Mouse (Mus musculus) urinary bladder, postnatal 10 days (tissue): ENCODE measurements around the gene Slc6a2.

Experiments
- DNase-seq: peaks from one replicate; pipeline ENCODE4 v3.0.0; 2022; ENCODE audit warnings: low spot score

Slc6a2 gene

DNA sequence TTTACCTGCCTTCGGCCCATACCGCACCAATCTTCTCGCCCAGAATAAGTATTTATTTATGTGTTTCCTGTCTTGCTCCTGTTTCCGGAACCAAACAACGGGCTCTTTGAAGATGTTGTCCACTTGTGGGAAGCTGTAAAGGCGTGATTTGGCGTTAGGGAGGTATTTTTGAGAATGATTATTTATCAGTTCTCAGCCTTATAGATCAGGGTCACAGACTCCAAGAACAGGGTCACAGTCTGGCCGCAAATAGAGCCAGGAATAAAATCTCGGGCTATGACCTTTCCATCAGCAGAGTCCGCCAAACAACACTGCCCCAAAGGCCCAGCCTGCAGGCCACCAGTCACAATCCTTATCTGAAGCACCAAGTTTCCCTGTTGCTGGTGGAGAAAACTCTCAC is at the start of gene Slc6a2:
Gene Slc6a2 (plus strand): TSS at position 301 of the 400 bp plus-strand sequence.
- DNase-seq, result no peak

DNA sequence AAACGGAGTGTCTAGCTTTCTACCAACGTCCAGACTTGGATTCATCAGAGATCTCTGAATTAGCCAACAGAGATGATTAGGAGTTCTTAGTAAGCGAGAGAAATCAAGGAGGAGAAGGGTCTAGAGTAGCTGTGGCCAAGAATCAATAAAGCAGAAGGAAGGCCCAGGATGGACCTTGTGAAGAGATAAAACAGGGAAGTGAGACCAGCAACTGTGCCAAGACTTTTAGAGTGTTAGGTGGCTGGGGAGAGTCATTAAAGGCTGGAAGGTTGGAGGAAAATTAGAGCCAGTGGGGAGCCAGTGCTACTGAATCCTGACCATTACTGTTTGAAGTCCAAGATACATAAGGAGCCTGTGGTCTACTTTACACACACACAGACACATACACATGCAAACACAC is 48.4 kb upstream of the Slc6a2 start:
- DNase-seq, result no peak

DNA sequence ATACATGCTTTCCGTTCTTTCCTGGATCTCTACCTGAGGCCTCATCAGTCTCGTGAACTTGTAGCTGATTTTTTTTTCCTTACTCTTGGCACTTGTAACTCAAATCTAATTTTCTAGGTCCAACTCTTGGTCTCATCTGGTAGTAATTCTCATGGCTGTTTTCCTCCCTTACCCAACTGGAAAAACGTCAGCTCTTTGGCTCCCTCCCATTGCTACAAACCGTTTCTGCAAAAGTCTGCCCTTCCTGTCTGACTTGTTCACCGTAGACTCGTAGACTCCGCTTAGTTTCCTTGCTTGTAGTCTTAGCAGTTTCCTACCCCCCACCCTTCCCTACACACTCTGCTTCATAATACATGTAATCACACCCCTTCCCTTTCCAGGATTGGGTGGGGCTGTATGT is 46.5 kb upstream of the Slc6a2 start:
- no peak for DNase-seq

DNA sequence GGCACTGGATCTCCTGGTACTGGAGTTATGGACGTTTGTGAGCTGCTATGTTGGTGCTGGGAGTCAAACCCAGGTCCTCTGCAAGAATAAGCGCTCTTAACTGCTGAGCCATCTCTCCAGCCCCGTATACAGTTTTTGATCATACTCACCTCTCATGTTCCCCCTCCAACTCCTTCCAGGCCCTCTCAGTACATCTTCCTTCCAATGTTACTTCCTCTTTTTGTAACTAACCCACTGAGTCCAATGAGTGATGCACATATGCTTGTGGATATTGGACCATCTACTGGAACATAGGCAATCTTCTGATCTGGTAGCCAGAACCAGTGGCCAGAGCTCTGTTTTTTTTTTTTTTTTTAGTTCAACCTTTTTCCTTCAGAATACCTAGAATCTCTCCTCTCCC is 43.8 kb upstream of the Slc6a2 start:
- DNase-seq, result no peak

DNA sequence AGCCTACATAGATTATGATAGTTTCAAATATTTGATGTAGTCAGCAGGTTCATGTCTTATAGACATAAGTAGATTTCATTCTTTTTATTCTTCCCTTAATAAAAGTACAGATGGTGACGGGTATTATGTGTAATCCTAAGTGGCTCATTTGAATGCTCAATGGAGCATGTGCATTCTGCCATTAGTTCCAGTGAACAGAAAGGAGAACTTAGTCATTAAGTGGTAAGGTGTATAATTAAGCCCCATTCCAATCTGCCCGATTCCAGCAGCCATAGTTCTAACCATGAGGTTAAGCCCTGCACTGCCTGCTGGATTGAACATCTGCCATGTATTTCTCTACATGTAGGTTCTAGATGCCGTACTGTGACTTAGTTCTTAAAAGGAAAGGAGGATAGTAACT is 38.1 kb upstream of the Slc6a2 start:
- no peak for DNase-seq

DNA sequence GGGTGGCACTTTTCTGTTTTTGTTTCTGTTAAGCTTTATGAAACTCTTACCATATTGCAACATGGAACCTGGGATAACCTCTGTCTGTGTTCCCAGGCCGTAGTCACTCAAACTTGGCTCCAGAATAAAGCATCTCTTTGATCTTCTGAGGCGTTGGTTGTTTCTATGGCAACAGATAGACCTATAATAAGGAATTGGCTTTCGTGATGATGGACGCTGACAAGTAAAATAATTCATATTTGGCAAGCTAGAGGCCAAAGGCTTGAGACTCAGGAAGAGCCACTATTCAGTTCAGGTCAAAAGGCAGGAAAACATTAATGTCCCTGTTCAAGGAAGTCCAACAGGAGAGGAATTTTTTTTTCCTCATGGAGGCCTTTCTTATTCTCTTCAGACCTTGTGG is 30.9 kb upstream of the Slc6a2 start:
- no peak for DNase-seq

DNA sequence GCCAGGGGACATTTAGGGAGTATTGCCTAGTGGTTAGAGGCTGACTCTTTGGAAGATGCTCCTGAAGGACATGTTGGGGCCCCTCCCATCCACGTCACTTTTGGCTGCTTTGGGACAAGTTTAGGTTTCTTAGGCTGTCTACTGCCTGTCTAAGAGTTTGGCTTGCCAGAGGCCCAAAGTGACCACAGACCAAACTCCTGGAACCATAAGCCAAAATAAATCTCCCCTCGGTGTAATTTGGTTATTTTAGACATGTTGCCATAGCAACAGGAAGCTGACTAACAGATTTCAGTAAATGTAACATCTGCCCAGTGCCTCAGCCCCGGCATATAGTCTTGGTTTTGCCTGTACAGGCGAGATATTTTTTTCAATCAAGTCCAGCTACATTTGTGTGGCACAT is 21.8 kb upstream of the Slc6a2 start:
- no peak for DNase-seq

DNA sequence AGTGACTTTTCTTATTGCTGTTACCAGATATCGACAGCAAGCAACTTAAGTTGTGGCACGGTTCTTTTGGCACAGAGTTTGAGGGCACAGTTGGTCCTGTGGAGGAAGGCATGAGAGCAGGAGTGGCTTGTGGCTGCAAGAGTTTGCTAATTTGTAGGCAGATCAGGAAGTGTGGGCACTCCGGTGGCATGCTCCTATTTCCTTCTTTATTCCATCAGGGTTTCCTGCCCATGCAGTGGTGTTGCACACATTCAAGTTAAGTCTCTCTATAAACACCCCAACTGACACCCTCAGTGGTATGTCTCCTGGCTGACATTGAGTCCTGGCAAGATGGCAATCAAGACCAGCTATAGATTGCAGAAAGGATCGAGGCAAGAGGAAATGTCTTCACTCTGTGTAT is 10.8 kb upstream of the Slc6a2 start:
- DNase-seq, result no peak

DNA sequence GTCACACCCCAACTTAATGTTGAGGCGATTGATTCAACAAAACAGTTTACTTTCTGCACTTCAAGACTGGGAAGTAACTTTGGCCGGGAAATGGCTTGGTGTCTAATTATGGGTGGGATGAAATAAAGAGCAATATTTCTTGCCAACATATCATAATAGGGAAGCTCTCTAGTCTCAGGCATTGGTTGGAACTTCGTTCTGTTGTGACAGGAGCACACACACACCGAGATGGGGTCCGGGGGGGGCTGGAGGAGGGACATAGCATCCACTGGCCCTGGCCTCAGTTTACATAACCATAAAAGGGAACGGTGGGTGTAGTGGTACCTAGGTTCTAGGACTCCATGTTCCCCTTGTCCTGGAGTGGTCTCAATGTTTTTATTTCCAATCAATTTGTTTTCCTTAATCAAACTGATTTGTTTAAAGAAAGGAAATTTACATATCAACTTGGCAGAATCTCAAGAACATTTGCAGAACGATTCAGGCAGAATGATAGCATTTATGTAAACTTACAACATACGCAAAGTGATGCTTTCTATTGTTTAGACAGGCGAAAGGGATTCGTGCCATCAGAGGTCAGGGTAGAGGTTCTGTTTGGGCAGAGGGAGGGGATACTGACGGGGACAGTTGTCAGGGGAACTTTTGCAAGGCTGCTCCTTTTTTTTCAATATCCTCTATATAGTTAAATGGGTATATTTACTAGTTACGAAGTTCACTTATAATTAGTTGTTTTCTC is 9.1 kb upstream of the Slc6a2 start:
- no peak for DNase-seq

DNA sequence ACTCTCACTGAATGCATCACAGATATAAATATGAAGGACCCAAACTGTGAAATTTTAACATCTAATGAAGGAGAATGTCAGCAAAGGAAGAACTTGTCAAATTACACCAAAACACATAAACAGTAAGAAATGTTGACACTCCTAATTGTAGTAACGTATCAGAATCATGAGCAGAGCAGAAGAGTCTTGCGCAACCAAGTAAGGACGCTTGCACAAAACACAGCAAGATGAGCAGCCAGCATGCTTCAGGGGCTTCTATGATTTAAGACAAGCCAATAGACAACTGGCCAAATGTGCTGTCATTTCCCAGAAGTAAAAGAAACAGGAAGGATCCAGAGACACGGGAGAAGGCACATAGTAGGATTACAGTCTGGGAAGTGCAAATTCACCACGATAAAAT is 5.8 kb upstream of the Slc6a2 start:
- no peak for DNase-seq

DNA sequence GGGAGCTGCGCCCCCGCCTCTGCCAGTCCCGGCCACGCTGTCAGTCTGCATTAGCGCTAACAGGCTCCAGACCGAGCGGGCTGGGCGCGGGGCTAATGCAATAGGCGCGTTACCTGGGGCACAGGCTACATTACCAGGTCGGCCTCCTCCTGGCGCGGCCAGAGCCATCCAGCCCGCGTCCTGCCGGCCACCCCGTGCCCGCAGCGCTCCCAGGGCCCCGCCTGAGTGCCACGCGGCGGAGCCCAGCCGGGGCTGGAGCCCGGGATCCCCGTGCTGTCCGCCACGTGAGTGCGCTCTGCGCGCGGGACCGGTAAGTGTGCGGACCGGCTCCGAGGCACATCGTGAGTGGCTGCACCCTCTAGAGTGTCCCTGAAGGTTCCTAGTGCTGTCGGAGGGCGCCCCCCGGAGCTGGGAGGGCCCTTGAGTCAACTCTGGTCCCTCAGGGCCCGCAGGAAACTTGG is 602 bp downstream of the Slc6a2 start:
- no peak for DNase-seq

DNA sequence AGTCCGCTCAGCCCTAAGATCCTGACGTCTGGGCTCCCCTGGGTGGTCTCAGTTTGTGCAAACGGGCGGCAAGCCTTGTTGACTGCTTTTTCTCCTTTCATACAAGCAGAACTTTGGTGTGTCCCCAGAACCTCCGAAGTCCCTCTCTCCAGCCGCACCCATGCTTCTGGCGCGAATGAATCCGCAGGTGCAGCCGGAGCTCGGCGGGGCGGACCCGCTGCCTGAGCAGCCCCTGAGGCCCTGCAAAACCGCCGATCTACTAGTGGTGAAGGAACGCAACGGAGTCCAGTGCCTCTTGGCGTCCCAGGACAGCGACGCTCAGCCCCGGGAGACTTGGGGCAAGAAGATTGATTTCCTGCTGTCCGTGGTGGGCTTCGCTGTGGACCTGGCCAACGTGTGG is 1.2 kb downstream of the Slc6a2 start:
- DNase-seq, result no peak

DNA sequence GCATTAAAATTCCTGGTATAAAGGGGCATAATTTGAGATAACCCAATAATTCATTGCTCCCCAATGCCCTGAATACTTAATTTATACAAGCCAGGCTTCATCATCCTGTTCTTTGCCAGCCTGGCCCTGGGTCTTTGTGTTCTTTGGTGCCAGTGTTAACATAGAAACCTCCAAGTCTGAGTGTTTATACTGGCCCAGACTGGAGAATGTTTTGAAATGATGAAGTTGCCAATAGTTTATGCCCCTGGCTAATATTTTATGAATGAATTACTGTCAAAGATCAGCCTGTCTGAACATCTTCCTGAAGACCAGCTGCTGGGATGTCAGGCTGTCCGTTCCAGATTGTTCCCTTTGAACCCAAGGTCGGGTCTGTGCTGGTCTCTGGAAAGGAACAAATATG is 4.7 kb downstream of the Slc6a2 start:
- no peak for DNase-seq

DNA sequence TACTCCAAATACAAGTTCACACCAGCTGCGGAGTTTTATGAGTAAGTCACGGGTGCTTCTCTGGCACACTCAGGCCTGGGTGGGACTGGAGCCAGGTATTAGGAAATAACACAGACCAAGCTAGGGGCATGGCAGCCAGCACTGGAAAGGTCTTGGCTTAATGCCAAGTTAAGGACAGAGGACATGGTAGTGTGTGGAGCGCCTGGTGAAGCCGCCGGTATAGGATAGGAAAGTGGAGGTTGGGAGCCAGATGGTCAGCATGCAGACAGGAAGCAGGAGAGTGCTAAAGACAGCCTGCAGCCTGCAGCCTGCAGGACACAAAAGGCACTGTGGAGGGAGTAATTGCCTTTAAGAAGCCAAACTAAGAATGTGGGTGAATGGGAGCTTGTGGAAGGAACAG is 13.1 kb downstream of the Slc6a2 start:
- no peak for DNase-seq

DNA sequence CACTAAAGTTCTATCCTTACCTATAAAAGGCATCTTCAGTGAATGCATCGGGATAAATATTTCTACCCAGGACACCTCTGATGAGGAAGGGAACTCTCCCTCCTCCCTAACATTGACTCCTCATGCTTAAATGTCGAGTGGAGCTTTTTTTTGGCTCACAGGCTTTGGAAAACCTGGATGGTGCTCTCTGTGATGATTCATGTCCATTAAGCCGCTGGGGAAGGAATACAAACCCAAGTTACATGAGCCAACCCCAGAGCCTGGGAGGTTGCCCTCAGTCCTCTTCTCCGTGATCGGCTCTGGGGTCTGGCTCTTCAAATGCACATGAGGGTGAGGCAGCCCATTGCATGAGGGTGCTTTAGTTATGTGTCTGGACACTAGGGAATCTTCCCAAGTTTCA is 16.8 kb downstream of the Slc6a2 start:
- DNase-seq, result no peak

DNA sequence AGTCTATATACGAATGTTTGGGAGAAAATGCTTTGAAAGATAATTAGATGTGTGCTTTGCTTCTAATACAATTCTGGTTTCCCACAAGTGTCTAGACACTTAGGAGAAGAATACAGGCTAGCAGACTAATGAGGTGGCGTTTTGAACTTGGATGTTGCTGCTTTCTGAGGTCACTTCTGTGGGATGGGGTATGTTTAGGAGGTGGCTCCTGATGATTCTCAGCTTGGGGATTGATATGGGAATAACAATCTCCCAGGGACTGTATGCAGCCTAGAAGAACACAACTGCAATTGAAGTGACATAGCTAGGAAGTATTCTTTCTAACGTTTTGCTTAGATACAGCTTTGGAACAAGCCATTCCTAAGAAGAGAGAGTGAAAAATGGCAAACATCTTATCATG is 22.6 kb downstream of the Slc6a2 start:
- no peak for DNase-seq

DNA sequence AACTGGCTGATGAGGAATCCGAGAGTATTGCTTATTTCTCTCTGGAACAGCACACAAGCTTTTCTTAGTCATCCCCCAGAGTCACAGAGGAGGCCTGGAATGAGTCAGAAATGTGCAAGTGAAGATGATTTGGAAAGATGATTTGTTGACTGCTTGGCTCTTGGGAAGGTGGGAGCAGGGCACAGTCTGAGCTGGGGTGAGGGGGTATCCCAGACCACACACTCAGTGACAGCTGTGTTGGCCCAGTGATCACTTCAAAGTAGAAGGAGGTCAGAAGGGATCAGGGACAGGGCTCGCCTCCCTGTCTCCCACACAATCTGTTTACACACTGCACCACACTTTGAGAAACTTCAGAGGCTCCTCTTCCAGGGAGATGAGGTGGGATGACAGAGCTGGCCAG is 24.5 kb downstream of the Slc6a2 start:
- DNase-seq, result no peak

DNA sequence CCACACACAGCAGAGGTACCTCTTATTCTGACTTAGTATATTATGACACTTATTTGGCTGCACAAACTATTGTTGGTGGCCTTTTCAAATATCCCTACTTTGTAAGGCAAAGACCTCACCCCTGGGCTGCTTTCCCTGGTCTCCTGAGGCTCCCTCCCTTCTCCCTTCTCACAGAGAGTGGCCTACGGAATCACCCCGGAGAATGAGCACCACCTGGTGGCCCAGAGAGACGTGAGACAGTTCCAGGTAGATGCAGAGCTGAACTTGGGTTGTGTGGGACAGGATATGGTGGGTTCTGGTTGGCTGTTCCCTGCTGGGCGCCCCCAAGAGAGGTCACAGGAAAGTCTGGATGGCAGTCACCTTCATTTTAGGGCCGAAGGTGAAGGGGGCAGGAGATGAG is 37.0 kb downstream of the Slc6a2 start:
- no peak for DNase-seq

DNA sequence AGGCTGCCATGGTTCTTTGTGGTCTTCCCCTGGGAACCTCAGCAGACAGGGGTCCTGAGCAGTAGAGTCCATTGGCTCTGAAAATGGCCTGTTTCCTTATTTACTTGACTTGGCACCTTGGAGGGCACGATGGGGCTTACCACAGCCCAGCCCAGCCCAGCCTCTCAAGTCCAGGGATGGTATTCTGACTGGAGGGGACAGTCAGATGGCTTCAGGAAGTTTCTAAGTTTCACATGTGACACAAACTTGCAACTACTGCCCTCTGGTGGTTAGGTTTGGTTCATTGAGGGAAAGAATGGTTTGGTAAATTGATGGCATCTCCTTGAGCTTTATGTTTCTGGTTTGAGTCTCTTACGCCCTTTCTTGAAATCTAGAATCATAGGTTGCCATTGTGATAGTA is 38.7 kb downstream of the Slc6a2 start:
- no peak for DNase-seq

DNA sequence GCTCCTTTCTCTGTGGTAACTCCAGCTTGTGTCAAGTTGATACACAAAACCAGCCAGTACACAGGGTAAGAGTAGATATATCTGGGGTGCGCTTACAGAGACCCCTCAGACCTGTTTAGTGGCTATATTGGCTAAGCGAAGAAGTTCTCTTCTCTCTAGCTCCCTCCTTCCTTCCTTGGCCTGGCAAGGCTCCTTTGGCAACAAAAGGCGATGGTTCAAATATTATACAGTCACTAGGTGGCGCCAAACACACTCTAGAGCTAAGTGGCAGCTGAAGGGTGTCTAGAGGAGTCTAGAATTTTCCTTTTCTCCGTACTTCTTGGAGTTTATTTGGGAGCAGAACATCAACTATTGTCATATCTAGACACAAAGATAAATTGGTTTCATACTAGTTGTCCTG is 50.4 kb downstream of the Slc6a2 start:
- no peak for DNase-seq

DNA sequence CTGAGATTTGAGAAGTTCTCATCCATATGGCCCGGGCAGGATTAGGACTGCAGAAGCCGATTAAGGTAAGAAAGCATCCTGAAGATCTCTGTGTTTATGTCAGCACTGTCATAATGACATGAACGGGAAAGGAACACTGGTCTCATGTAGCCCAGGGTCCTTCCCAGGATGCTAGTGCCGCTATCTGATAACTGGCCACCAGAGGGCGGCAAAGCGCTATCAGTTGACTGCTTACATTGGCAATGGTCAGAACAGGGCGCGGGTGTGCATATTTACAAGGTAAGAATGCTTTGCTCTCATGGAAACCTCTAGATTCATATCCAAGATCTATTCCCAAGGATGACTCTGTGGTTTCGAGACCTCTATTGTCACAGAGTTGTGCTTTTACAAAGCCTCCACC is 51.6 kb downstream of the Slc6a2 start:
- peak; percentile 35 for DNase-seq

DNA sequence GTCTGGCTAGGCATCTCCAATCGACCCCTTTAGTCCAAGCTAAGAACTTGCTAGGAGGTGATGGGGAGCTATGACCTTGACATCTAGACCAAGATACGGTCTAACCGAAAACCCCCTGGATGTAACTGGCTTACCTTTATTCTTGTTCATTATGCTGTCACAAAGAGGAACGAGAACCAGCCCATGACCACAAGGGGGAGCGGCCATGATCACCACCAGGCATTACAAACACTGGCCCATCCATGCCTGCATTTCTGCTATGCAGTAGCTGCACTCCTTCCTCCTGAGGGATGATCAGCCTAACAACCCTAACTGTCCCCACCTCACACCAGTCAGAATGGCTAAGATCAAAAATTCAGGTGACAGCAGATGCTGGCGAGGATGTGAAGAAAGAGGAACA is 52.3 kb downstream of the Slc6a2 start:
- DNase-seq, result no peak

DNA sequence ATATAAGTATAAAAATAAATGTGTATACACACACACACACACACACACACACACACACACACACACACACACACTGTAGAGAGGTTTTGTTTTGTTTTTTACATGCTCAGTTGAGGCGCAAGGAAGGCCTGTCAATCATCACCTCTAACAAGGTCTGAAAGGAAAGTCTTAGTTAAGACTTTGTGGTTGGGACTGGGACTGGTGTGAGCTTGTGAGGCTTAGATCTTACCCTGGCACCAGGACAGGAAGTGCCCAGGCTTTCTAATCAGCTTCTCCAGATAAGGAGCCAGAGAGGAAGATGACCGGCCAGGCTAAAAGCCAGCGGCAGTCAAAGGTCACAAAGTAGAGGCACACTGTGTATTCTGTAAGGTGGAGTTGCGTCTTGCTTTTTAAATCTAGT is 54.4 kb downstream of the Slc6a2 start:
- no peak for DNase-seq

DNA sequence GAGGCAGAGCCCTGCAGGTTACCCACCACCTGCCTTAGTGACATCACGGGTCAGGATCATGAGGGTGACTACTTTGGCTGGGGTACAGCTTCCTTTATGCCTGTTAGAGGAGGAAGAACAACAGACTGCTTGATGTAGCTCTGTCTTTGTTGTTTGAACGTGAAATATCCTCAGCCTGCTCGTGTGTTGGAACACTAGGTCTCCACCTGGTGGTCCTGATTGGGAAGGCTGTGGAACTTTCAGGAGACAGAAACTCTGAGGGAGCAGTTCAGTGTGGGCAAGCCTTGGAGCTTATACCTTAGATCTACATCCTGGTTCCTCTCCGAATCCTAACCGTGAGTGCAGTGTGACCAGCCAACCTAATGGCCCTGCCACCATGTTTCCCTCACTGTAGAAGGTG is 61.9 kb downstream of the Slc6a2 start:
- DNase-seq, result no peak

DNA sequence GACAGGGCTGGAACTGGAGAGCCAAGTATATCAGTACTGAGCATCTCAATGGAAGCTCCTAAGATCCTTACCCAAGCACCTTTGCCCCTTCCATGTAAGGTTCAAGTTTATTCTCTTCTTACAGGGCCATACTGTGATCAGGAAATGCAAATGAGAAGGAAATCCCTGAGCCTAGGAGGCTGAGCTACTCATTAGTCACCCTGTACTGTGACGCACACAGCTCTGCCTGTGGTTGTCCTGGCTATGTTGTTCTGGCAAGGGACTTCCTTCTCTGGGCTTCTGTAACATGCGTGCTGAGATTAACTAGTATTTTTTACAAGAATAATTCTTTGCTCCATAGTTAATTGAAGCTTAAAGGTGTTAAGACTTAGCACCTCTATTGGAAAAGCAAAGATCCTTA is 70.8 kb downstream of the Slc6a2 start:
- DNase-seq, result no peak
